Mouse (Mus musculus) hindlimb bud, embryonic 11.5 days (tissue): Measurements from ENCODE around the gene Gse1.

Experiments
- DNase-seq: peaks from one replicate; pipeline ENCODE4 v3.0.0-alpha.2; 2012; ENCODE audit warnings: low read depth, low spot score; ENCODE audit errors: extremely low spot score

Gse1 gene

DNA sequence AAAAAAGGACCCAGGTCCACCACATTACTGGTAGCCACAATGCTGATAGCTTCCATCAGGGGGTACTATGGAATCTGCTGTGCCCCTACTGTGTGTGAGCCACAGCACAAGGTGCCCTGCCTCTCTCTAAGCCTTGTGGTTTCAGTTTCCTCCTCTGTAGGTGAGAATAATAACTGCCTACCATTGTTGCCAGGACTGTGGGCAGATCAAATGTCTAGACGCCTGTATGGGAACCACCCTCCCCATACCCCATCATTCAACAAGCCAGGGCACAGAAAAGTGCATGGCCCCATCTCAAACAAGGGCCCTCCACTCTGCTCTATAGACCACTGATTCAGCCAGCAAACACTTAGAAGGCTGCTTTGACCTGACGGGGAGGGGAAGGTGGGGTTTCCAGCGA is 168.5 kb downstream of the Gse1 start:
- no peak for DNase-seq

DNA sequence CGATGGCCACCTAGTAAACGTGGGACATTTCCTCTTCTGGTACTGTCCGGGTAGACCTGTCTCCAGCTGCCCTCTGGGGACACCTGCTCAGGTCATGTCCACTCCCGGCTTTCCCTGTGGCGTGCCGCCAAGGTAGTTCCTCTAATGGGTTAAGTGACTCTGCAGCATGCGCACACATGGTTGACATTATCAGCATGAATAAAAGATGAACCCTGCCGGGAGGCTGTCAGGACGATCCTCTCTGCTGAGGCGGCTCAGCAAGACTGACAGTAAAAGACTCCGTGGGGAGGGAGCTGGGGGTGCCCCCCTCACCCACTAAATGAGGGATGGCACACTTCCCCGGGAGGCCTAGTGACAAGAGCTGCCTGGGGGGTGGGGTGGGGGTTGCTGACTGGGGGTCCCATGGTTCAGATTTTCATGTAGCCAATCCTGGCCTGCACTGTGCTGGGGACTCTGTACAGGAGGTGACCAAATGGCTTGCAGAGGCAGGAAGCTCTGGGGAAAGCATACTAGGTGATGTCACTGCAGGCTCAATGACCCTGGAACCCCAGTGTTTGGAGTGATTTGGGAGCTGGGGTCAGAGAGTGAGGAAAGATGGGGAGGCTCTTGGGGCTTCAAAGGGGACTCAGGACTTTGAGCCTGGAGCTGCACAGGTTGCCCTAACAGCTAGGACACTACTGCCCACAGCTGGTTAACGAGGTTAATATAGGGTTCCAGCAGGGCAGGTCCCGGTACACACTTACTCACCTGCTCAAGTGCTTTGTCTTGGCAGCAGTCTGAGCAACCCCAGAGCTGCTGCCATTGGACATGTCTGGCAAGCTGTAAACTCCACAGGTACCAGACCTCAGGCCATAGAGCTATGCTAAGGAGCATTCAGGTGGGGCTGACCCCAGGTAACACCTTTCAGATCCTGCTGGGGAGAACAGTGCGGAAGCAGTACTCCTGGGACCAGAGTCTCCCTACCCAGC is 169.5 kb downstream of the Gse1 start:
- no peak for DNase-seq

DNA sequence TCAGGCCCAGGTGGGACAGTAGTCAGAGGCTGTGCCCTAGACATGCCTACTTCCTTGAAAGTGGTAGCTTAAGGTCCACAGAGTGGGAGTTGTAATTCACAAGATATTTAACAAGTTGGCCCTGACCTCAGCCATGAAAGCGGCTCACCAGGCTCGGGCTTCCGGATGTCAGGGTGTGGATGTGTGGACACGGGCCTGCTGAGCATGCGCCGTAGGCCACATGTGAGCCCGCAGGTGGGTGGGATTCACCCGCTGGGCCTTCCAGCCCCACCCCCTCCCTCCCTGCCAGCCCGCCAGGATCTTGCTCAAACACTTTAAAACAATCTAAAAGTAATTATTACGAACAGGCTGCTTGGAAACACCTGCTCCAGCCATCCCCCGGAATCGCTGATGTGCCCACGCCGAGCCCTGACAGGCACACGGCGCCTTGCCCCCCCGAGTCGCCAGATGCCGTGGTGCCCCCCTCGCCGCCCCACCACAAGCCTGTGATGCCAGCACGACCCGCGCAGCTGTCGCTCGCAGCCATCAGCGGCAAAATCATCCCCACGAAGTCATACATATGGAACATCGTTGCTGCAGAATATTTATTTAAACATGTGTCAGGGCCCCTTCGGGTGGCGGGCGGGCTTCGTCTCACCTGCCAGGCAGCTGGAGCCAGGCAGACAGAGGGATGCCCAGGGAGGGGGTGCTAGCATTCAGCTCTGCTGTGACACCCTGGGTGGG is 171.1 kb downstream of the Gse1 start:
- no peak for DNase-seq

DNA sequence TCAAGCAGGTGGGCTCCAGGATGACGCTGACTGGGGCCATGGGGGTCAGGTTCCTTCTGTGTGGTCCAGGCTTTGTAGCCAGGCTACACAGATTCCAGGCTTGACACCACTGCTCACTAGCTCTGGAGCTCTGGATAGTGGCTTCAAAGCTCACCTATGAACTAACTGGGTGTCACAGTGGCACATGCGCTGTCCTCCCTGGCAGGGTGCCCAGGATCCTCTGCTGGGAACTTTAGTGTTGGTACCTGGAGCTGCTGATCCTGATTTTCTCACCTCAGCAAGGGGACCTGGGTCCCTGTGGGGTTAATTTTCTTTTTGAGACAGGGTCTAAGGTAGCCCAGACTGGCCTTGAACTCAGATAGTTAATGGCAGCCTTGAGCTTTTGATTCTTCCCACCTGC is 173.0 kb downstream of the Gse1 start:
- DNase-seq = no peak

DNA sequence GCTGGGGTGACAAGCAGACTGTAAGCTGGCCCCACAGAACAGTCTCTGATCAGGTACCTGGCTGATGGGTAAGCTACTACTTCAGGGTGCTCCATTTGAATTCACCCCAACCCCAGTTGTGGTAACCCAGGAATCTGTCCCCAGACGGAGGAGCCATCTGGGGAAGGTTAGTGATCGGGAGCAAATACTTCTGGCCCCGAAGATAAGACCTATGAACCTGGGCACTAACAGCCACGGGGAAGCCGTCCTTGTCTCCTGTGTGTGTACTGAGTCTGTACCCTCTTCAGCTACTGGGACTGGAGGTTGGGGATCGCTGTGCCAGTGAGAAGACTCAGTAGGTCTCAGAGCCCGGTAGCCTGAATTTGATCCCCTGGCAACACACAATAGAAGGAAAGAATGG is 173.5 kb downstream of the Gse1 start:
- DNase-seq = no peak

DNA sequence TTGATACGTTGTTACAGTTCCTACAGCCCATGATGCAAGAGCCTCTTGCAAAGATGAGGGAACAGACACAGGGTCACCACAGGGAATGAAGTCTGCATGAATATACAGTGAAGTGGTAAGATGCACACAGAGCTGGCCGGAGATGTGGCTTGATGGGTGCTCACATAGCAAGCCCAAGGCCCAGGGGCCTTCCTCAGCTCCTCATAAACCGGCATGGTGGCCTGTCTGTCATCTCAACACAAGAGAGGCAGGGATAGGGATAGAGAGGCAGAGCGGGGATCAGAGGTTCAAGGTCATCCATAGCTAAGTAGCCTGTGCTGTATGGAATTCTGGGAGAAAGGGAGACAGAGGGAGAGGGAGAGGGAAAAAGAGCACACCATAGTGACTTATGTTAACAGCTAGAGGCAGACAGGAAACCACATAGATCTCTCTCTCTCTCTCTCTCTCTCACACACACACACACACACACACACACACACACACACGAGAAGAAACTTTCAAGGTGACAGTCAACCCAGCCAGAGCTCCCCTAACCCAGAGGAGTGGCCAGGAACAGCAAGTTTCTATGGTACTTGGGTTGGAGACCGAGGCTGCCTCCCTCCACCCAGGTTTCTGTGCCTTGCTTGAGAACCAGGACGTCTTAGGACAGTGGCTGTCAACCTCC is 175.5 kb downstream of the Gse1 start:
- no peak for DNase-seq

DNA sequence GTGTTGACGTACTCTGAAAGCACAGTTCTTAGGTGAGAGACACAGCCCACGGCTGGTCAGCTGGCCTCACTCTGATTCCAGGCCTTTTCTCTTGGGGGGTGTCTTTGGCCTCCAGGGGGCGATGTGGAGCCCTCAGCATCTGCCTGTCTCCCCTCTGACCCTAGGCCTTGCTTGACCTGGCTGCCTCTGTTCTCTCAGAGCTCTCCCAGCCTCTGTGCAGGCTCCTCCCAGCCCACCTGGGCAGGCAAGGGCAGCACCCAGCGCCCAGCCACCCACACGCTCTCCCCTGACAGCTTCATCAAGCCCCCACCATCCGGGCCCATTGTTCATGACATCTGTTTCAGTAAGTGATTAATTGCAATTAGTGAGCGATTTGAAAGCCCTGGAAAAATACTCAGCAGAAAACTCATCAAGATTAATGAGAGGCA is 176.4 kb downstream of the Gse1 start:
- no peak for DNase-seq

DNA sequence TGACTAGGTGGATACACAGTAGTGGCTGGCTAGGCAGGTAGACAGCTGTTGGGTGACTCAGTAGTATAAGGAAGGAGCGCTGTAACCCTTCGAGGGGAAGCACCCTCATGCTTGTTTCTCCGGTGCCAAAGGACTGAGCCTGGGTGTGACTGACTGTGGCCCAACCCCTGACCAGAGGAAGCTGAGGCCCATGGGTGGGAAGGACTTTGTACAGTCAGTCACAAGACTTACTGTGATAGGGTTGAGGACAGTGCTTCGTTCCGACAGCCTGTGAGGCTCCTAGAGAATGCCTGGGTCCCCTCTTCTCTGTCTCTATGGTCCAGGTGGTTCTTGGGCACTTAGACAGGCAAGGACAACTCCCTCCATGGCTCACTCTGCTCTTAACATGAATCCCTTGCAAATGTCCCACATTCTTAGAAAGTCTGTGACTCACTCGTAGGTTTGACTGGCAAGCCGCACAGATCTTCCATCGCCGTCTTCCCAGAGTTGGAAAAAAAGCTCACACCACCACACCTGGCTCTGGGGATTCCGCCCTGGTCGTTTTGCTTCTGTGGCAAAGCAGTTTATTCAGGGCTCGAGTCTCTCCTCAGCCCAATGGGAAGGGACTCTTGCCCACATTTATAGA is 177.9 kb downstream of the Gse1 start:
- DNase-seq = no peak

DNA sequence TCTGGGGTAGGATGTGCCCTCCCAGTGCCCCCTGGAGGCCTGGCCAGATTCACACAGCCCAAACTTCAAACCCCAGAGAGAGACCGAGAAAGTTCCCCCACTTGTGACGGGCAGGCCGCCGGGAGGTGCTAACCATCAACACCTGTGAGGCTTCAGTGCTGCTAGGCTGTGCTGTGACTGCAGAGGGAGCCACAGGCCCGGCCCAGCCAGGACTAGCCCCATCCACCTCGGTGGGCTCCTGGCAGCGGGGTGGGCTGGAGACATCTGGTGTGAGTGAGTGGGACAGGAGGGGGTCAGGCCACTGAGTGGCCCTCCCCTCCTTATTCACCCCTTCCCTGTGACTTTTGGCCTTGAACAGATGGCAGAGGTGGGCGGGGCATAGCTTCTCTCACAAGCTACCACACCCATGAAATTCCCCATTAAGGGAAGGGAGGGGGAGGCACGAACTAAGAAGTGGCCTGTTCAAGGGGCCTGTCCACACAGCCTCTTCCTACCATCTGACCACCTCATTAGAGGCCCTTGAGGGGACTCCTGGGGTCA is 179.5 kb downstream of the Gse1 start:
- peak; percentile 73 for DNase-seq

DNA sequence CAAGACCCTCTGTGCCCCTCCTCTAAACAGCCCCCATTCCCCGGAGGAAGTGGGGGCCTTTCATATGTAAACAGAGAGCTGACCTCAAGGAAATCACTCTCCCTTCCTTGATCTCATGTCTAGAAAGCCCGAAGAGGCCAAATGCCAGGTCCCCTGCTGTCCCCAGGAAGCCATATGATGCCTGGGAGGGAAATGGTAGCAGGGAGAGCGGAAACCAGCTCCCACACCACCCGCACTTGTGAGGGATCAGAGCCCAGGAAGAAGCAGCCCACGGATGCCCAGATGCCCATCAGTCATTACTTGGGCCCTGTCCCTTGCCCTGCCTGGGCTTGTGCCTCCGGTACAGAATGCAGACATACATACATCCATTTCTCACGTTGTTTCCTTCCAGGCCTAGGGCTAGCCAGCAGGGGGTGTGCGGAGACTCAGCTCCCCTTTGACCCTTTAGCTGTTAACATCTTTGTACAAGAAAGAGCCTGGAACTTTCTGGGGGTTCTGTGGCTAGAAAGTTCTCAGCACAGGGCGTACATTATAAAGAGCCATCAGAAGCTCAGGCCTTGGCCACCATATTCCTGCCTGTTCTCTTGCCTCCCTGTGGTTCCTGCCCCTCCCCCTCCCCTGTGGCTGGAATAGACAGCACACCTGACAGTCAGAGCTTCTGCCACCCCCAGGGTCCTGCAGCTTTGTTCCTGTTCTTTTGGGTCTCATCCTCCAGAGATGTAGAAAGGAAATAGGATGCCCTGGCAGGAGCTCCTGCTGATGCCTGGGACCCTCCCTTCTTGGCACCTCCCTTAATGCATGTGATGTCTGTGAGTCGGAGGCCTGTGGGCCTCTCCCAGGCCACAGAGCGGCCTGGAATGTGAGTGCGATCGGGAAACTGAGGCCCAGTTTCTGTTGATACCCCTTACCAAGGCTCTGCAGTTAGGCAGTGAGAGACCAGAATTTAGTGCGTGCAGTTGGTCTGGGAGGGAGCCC is 180.3 kb downstream of the Gse1 start:
- no peak for DNase-seq

DNA sequence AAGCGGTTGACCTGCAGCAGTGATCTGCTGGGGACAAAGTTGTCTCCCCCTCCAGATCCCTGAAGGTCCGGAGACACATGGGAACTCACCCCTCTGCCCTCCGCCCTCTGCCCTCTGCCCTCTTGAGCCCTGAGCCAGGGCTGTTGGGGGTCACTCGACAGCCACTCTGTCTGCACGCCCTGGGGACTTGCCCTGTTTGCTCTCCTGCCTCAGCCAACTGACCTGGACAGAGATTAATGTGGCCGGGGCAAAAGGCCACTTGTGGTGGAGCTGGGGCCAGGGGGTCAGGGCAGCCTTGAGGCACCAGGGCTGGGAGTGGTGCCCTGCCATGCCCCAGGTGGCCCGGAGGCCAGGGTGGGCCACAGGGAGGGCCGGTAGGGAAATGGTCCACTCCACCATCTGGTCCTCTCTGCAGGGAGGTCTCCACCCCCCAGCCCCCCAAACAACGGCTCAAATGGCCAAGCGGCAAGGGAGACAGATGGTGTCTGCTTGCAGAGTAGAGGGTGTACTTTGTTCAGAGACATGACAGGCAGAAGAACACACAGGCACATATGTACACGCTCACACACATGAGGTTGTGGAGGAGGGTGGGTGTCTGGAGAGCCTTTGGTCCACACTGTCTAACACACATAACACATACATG is 181.2 kb downstream of the Gse1 start:
- no peak for DNase-seq

DNA sequence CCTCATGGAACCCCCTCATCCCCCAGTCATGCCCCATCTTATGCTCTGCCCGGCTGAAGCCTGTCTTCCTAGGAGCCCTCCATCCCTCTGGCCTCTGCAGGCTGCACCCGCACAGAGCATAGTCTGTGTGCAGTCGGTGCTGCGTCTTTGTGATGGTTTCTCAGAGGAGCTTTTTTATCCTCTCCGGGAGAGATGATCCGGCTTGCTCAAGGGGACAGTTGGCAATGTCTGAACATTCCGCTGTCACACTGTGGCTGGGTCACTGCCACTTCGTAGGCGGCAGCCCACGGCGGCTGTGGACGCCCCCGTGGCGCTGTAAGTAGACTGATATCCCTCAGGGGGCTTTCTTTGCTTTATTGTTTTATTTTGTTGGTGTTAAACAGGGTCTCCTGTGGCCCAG is 182.8 kb downstream of the Gse1 start:
- no peak for DNase-seq

DNA sequence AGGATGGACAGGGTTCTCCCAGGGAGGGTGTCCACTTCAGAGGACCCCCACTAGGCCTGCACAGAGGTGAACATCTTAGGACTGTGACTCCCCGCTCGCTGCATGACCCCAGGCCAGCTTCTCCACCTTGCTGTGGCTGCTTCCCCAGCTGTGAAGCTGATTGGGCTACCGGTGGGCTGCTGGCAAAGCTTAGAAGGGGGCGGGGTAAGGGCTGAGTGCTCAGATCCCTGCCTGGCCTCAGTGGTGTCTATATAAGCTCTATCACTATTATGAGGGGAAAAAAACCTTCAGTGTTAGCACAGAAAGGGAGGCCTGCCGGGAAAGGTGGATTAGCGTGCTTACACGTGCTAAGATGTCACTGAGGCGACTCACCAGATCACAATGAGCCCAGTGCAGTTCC is 183.6 kb downstream of the Gse1 start:
- no peak for DNase-seq

DNA sequence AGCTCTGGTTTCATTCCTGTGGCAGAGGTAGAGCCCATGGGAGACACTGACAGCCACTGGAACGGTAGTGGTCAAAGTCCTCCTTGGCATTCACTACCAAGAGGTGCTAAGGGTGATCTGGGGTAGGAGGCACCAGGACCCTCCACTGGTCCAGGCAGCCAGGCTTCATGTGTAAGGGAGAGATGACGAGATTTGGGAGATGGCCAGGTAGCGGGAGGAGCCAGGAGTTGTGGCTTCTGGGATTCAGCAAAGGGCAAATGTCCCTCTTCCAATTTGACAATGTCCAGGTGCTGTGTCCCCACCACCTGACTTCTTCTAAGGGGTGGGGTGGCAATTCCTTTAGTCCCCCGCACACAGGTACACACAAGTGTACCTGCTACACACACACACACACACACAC is 184.1 kb downstream of the Gse1 start:
- no peak for DNase-seq

DNA sequence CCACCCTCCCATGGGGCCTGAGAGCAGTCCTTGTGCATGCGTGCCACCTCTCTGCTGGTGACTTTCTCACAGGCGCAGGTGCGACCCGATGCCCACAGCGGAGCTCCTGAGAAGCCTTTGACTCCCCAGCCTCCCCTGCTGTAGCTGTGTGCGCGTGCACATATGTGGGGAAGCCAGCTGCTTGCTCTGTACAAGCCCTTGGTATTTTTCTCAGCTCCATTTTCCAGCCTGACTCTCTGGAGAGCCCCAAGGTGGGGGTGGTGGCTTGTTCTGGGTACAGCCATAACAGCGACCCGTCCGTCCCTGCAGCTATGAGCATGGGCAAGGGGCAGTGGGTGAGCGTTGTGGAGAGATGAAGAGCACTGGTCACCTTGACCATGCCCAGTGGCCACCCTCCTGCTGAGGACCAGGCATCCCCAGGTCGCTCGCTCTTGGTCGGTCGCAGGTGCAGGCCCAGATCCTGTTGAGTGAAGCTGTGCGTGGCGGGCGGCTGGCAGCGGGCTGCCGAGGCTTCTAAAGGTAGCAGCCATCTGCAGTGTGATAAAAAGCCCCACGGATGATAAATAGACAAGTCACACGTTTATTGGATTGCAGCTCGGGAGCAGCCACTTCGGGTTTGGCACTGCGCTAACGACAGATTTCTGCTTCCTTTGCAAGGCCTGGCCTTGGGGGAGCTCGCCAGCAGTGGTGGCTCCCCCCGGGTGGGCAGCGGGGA is 184.8 kb downstream of the Gse1 start:
- no peak for DNase-seq

DNA sequence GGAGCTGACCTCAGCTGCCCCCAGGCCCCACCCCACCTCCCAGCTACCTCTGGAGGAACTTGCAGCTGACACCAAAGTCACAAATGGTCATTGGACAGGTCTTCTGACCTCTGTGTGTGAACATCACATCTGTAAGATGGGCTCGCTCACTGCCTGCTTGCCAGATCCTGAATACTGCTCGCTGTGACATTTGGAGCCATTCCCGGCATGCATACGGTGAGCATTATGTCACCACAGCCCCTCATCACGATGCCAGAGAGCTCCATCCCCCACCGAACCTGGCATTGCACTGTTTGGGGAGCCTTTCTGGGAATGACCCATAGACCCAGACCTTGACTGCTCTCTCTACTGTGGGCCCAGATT is 185.4 kb downstream of the Gse1 start:
- no peak for DNase-seq

DNA sequence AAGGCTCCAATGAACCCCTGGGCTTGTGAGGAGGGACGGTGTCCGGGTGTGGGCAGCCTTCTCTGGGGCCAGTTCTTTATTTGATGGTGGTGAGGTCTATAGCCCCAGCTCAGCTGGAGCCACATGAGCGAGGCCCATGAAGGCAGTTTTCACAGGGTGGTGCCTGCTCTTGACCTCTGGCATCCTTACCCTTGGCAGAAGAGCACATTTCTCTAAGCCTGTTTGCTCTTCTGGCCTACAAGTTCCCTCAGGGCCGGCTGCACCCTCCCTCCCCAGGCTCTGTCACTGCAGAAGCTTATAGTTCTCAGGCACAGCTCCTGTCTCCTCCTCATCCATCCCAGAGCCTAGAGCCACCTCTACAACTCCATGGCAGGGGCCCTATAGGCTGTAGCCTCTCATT is 186.0 kb downstream of the Gse1 start:
- no peak for DNase-seq

DNA sequence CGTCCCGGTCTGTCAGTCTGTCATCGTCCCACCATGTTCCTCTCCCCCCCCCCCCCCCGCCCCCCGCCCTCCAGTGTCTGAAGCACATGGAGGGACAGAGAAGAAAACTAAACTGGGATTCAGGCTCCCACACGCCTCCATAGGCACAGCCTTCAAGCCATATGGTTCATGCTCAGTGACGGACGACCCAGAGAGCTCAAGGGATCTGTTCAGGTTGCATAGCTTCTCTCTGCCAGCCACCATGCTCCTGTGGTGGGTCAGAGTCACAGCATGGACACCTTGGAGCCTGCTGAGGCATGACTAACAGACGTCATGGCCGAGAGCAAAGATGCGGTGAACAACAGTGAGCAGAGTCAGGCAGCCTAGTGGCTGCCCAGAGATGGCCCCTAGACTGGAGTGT is 187.2 kb downstream of the Gse1 start:
- DNase-seq = no peak

DNA sequence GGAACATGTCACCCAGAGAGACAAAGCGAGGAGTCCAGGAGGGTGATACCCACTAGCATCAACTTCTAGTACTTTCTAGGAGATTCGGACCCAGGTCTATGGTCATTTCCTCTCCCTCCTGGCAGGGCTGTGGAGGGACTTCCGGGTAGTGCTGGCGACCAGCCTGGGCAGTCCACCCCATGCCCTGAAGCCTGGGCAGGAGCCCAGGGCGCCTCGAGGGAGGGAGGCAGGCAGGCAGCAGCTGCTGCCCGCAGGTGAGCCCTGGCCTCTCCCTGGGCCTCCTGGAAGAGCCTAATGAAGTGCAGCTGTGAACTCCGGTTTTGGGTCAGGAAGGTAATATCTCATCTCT is 187.9 kb downstream of the Gse1 start:
- DNase-seq = no peak
